Mouse (Mus musculus) brain, embryonic 14.5 days (tissue): Measurements from ENCODE around the gene Ifna6. TPM values are rescaled to one million over a fixed set of nuclear protein-coding genes. Genes with fewer than 3 reads are reported as not detected.
"Not testable (repeated sequence)": the region's sequence is repeated elsewhere in the genome, so short reads cannot be mapped to it uniquely, and the experiment has no call there.

ENCODE experiments used
- DNase-seq: peaks from one replicate; pipeline ENCODE4 v3.0.0-alpha.2; 2011; ENCODE audit warnings: low read depth
- CTCF ChIP-seq: fragments of 200-500 bp; IDR thresholded peaks from 2 replicates; pipeline ENCODE4 v1.5.1; 2012; ENCODE audit warnings: inconsistent platforms, mild to moderate bottlenecking, moderate library complexity, borderline replicate concordance; ENCODE audit not compliant: insufficient read depth, insufficient read length; ENCODE audit errors: extremely low read depth
- POLR2A ChIP-seq: fragments of 200-500 bp; IDR thresholded peaks from 2 replicates; pipeline ENCODE4 v1.6.1; 2012; ENCODE audit warnings: mild to moderate bottlenecking, inconsistent platforms, borderline replicate concordance; ENCODE audit not compliant: poor library complexity, insufficient read depth, insufficient read length, severe bottlenecking; ENCODE audit errors: extremely low read depth
- polyA plus RNA-seq: library from polyadenylated mRNA; depleted of rRNA; stranded (reverse); fragments of >200 nt; gene quantifications from 2 replicates; pipeline ENCODE4 v1.2.3, GENCODE M21; 2012; rRNA removed

Gene Ifna6
- polyA plus RNA-seq = not detected in 2 replicates

DNA sequence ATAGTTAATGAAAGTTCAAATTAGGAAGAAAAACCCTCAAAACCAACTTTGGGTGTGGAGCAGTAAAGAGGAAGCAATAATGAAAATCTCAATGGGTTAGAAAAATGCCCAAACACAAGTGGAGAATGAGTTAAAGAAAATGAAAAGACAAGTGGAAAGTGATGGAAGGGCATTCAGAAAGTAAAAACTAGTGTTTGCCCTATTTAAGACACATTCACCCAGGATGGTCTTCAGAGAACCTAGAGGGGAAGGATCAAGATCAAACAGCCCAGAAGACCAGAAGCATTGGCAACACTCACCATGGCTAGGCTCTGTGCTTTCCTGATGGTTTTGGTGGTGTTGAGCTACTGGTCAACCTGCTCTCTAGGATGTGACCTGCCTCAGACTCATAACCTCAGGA lies at the start of gene Ifna6:
Gene Ifna6 (plus strand): TSS at position 301 of the 400 bp plus-strand sequence.
- DNase-seq = not testable (repeated sequence)

DNA sequence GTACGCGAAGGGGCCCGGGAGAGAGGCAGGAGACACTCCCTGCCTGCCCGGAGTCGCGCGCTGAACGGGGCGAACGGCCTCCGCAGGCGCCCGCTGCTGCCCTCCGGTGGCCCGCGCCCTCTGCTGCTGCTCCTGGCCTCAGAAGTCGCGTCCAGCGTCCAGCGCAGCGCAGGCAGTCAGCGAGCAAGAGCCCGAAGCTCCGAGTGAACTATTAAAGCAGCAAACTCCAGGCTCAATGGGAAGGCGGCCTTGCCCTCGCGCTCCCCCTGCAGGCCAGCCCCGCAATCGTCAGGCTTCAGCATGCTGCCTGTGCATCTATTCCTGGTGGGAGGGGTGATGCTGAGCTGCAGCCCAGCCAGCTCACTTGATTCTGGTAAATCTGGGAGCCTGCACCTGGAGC lies 47.7 kb upstream of the Ifna6 start, which contains the start of gene Gm13272:
Gene Gm13272 (plus strand): TSS at position 301 of the 400 bp plus-strand sequence.
- not testable (repeated sequence) for DNase-seq

DNA sequence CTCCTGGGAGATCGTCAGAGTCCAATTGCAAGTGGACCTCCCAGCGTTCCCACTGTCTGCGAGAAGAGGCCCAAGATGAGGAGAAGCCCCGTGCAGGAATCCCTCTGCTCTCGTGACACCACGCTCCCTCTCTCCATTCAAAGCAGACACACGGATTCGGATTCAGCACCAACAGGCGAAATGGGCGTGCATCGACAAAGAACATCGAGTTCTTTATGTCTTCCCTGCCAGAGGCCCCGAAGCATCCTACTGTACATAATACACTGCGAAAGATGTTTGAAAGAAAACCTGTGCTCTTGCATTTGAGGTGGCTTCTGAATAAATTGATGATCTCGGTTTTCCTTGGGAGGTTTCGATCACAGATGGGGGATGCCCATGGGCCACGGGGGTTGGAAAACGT lies 46.9 kb upstream of the Ifna6 start:
- DNase-seq = not testable (repeated sequence)

DNA sequence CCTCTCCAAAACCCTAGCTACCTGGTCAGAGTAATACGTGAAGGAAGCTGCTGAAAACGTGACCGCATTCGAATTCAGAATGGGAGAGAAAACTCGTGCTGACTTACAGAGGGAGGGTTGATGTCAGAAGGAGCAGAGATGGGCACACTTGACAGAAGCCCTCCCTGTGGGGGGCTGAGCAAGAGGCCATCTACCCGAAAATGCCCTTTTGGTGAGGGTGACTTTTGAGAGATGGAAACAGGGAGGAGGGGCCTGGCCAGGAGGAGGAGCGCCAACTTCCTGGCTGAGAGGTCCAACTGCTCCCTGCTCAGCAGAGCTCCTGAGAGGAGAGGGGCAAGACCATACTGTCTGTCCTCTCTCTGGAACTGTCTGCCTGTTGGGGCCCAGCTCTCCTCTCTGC lies 45.4 kb upstream of the Ifna6 start, which contains the start of gene Ifnz:
Gene Ifnz (plus strand): TSS at position 301 of the 400 bp plus-strand sequence.
- not testable (repeated sequence) for DNase-seq

DNA sequence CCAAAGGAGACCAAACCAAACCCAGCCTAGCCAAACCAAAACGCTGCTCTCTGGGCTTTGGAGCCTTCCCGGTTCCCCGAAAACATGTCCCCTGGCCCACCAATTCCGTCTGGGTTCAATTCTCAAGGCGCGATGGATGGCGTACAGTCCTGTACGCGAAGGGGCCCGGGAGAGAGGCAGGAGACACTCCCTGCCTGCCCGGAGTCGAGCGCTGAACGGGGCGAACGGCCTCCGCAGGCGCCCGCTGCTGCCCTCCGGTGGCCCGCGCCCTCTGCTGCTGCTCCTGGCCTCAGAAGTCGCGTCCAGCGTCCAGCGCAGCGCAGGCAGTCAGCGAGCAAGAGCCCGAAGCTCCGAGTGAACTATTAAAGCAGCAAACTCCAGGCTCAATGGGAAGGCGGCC lies 44.9 kb upstream of the Ifna6 start:
- not testable (repeated sequence) for DNase-seq

DNA sequence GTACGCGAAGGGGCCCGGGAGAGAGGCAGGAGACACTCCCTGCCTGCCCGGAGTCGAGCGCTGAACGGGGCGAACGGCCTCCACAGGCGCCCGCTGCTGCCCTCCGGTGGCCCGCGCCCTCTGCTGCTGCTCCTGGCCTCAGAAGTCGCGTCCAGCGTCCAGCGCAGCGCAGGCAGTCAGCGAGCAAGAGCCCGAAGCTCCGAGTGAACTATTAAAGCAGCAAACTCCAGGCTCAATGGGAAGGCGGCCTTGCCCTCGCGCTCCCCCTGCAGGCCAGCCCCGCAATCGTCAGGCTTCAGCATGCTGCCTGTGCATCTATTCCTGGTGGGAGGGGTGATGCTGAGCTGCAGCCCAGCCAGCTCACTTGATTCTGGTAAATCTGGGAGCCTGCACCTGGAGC lies 41.8 kb upstream of the Ifna6 start, which contains the start of gene Gm13276:
Gene Gm13276 (plus strand): TSS at position 301 of the 400 bp plus-strand sequence.
- not testable (repeated sequence) for DNase-seq

DNA sequence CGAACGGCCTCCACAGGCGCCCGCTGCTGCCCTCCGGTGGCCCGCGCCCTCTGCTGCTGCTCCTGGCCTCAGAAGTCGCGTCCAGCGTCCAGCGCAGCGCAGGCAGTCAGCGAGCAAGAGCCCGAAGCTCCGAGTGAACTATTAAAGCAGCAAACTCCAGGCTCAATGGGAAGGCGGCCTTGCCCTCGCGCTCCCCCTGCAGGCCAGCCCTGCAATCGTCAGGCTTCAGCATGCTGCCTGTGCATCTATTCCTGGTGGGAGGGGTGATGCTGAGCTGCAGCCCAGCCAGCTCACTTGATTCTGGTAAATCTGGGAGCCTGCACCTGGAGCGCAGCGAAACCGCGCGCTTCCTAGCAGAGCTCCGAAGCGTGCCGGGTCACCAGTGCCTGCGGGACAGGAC lies 38.8 kb upstream of the Ifna6 start, which contains the start of gene Gm13277:
Gene Gm13277 (plus strand): TSS at position 231 of the 400 bp plus-strand sequence.
- not testable (repeated sequence) for DNase-seq
- peak; percentile 29; the same call in 1 of the 2 replicates for TF ChIP-seq CTCF

DNA sequence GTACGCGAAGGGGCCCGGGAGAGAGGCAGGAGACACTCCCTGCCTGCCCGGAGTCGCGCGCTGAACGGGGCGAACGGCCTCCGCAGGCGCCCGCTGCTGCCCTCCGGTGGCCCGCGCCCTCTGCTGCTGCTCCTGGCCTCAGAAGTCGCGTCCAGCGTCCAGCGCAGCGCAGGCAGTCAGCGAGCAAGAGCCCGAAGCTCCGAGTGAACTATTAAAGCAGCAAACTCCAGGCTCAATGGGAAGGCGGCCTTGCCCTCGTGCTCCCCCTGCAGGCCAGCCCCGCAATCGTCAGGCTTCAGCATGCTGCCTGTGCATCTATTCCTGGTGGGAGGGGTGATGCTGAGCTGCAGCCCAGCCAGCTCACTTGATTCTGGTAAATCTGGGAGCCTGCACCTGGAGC lies 36.0 kb upstream of the Ifna6 start, which contains the start of gene Gm13278:
Gene Gm13278 (plus strand): TSS at position 301 of the 400 bp plus-strand sequence.
- not testable (repeated sequence) for DNase-seq

DNA sequence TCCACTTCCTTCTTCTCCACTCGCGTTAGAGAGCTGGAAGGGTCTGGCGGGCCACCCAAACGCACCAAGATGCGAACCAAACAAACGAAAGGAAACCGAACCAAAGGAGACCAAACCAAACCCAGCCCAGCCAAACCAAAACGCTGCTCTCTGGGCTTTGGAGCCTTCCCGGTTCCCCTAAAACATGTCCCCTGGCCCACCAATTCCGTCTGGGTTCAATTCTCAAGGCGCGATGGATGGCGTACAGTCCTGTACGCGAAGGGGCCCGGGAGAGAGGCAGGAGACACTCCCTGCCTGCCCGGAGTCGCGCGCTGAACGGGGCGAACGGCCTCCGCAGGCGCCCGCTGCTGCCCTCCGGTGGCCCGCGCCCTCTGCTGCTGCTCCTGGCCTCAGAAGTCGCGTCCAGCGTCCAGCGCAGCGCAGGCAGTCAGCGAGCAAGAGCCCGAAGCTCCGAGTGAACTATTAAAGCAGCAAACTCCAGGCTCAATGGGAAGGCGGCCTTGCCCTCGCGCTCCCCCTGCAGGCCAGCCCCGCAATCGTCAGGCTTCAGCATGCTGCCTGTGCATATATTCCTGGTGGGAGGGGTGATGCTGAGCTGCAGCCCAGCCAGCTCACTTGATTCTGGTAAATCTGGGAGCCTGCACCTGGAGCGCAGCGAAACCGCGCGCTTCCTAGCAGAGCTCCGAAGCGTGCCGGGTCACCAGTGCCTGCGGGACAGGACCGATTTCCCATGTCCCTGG lies 33.1 kb upstream of the Ifna6 start, which contains the start of gene Gm13275:
Gene Gm13275 (plus strand): TSS at position 552 of the 740 bp plus-strand sequence.
- DNase-seq = not testable (repeated sequence)

DNA sequence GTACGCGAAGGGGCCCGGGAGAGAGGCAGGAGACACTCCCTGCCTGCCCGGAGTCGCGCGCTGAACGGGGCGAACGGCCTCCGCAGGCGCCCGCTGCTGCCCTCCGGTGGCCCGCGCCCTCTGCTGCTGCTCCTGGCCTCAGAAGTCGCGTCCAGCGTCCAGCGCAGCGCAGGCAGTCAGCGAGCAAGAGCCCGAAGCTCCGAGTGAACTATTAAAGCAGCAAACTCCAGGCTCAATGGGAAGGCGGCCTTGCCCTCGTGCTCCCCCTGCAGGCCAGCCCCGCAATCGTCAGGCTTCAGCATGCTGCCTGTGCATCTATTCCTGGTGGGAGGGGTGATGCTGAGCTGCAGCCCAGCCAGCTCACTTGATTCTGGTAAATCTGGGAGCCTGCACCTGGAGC lies 30.1 kb upstream of the Ifna6 start, which contains the start of gene Gm13279:
Gene Gm13279 (plus strand): TSS at position 301 of the 400 bp plus-strand sequence.
- DNase-seq = not testable (repeated sequence)

DNA sequence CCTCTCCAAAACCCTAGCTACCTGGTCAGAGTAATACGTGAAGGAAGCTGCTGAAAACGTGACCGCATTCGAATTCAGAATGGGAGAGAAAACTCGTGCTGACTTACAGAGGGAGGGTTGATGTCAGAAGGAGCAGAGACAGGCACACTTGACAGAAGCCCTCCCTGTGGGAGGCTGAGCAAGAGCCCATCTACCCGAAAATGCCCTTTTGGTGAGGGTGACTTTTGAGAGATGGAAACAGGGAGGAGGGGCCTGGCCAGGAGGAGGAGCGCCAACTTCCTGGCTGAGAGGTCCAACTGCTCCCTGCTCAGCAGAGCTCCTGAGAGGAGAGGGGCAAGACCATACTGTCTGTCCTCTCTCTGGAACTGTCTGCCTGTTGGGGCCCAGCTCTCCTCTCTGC lies 27.9 kb upstream of the Ifna6 start, which contains the start of gene Gm13285:
Gene Gm13285 (plus strand): TSS at position 301 of the 400 bp plus-strand sequence.
- DNase-seq = not testable (repeated sequence)

DNA sequence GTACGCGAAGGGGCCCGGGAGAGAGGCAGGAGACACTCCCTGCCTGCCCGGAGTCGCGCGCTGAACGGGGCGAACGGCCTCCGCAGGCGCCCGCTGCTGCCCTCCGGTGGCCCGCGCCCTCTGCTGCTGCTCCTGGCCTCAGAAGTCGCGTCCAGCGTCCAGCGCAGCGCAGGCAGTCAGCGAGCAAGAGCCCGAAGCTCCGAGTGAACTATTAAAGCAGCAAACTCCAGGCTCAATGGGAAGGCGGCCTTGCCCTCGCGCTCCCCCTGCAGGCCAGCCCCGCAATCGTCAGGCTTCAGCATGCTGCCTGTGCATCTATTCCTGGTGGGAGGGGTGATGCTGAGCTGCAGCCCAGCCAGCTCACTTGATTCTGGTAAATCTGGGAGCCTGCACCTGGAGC lies 24.3 kb upstream of the Ifna6 start, which contains the start of gene Gm13287:
Gene Gm13287 (plus strand): TSS at position 301 of the 400 bp plus-strand sequence.
- not testable (repeated sequence) for DNase-seq

DNA sequence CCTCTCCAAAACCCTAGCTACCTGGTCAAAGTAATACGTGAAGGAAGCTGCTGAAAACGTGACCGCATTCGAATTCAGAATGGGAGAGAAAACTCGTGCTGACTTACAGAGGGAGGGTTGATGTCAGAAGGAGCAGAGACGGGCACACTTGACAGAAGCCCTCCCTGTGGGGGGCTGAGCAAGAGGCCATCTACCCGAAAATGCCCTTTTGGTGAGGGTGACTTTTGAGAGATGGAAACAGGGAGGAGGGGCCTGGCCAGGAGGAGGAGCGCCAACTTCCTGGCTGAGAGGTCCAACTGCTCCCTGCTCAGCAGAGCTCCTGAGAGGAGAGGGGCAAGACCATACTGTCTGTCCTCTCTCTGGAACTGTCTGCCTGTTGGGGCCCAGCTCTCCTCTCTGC lies 22.0 kb upstream of the Ifna6 start, which contains the start of gene Gm13288:
Gene Gm13288 (plus strand): TSS at position 301 of the 400 bp plus-strand sequence.
- DNase-seq = not testable (repeated sequence)

DNA sequence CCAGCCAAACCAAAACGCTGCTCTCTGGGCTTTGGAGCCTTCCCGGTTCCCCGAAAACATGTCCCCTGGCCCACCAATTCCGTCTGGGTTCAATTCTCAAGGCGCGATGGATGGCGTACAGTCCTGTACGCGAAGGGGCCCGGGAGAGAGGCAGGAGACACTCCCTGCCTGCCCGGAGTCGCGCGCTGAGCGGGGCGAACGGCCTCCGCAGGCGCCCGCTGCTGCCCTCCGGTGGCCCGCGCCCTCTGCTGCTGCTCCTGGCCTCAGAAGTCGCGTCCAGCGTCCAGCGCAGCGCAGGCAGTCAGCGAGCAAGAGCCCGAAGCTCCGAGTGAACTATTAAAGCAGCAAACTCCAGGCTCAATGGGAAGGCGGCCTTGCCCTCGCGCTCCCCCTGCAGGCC lies 21.5 kb upstream of the Ifna6 start:
- not testable (repeated sequence) for DNase-seq

DNA sequence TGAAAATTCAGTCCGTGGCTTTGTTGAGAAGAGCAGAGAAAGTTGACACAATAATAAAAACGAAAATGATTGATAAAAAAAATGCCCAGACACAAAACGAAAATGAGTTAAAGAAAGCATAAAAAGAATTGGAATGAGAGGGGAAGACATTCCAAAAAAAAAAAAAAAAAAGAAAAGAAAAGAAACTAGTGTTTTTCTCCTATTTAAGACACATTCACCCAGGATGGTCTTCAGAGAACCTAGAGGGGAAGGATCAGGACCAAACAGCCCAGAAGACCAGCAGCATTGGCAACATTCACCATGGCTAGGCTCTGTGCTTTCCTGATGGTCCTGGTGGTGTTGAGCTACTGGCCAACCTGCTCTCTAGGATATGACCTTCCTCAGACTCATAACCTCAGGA lies 11.3 kb upstream of the Ifna6 start, which contains the start of gene Ifna7:
Gene Ifna7 (plus strand): TSS at position 301 of the 400 bp plus-strand sequence.
- no peak for DNase-seq
- no peak for TF ChIP-seq POLR2A
- no peak for TF ChIP-seq CTCF
